Mouse (Mus musculus): ENCODE data around the gene Med31. TPM values are rescaled to one million over a fixed set of nuclear protein-coding genes. Genes with fewer than 3 reads are reported as not detected.

The Med31 gene
- total and polyA plus RNA-seq, 3 experiments: 21.7 to 33.4 (median 25.5) TPM

DNA sequence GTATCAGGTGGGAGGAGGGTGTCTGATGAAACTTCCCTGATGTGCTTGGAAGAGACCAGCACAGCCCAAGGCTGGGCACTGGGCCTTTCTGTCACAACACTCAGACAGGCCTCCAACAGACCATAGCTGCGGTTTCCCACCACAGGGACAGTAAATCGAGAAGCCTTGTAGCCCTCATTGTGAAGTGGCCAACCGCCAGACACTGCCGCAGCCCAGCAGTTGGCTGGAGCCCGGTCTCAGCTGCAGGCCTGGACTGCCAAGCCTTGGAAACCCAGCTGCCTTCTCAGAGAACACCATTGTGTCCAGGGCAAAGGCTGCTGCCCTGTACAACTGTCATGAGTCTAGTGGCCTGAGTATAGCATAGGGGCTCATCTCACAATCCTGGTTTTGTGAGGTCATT, 18.6 kb upstream of the Med31 start:
- Histone ChIP-seq H3K4me2 (ENCODE audit: insufficient read depth, low read depth, poor library complexity, severe bottlenecking) (no peak overlapping the region), H3K4me1 (ENCODE audit: control insufficient read depth in 1 of 2, insufficient read depth in 2 of 2) (no peaks in the 10 kb centered on the region), H3K9me3 (replicated peaks; ENCODE audit: low read length) (no peaks in the 10 kb centered on the region), H3K36me3 (replicated peaks in 1 of 2; ENCODE audit: control insufficient read depth in 1 of 2, insufficient read depth in 1 of 2, low read length in 1 of 2) (no peaks in the 10 kb centered on the region), H3K27me3 (replicated peaks) (peaks cover 53% of the 10 kb centered on the region), H3K27ac (ENCODE audit: insufficient read depth, low read depth) (no peak overlapping the region), H3K4me3 (replicated peaks in 1 of 3; ENCODE audit: low read depth in 2 of 3, low read length in 2 of 3, poor library complexity in 1 of 3) (no peak overlapping the region), H3K79me2 (replicated peaks; ENCODE audit: control insufficient read depth, extremely low read depth, insufficient read depth, poor library complexity, severe bottlenecking) (no peaks in the 10 kb centered on the region), H3K9ac (ENCODE audit: insufficient read depth, low read depth) (no peak overlapping the region)
- in situ Hi-C loops (cut with MboI; ENCODE audit: low pct_ligation_motif_present, low pct_unique_long_range_greater_than_20kb, low sequenced_read_pairs) (no loop called here), dilution Hi-C loops (cut with MboI; ENCODE audit: extremely low pct_ligation_motif_present, extremely low pct_unique_long_range_greater_than_20kb, low sequenced_read_pairs) (no loop called here)
- TF ChIP-seq IRF4 (IDR thresholded peaks at IDR 0.05; ENCODE audit: low read depth, low read length) (no peak), GABPA (IDR thresholded peaks at IDR 0.05; ENCODE audit: insufficient replicate concordance, low read depth, low read length) (no peak), NRF1 (IDR thresholded peaks at IDR 0.05; ENCODE audit: low read depth, low read length) (no peak), ELF1 (IDR thresholded peaks at IDR 0.05; ENCODE audit: low read depth, low read length) (no peak), PAX5 (IDR thresholded peaks at IDR 0.05; ENCODE audit: low read length) (no peak), ZKSCAN1 (IDR thresholded peaks at IDR 0.05; ENCODE audit: borderline replicate concordance, low read depth, low read length) (no peak), SIN3A (IDR thresholded peaks at IDR 0.05; ENCODE audit: low read length) (no peak), SMC3 (IDR thresholded peaks at IDR 0.05; ENCODE audit: low read depth, low read length) (no peak), TBP (conservative IDR thresholded peaks at IDR 0.05; ENCODE audit: low read depth, low read length) (no peak), CHD2 (IDR thresholded peaks at IDR 0.05; ENCODE audit: low read length) (no peak), MEF2A (IDR thresholded peaks at IDR 0.05; ENCODE audit: borderline replicate concordance, low read depth, low read length) (no peak), RAD21 (IDR thresholded peaks at IDR 0.05; ENCODE audit: low read depth, low read length) (no peak), BHLHE40 (IDR thresholded peaks at IDR 0.05; ENCODE audit: low read depth, low read length) (no peak), JUN (IDR thresholded peaks at IDR 0.05; ENCODE audit: insufficient read depth, low read depth, low read length) (no peak), MAZ (IDR thresholded peaks at IDR 0.05; ENCODE audit: low read depth, low read length) (no peak), MAFK (IDR thresholded peaks at IDR 0.05; ENCODE audit: insufficient replicate concordance, low read length) (no peak)
- no peak for DNase-seq (ENCODE audit: extremely low read depth)

DNA sequence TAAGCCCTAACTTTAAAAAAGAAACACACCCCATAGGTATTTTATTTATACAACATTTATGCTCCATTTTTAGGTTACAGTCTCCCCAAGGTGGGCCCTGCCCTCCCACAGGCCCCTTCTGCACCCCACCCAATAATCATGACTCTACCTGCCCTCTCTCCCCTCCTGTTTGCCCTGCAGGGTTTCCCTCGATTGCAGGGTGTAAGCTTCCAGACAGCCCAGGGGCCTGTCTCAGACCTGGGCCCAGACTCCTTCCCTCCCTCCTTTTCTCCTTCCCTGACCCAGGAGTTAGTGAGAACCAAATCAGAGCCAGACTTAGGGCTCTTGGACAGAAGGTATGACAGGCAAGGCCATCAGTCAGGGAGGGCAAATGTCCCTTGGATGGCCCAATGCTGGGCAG, 17.6 kb upstream of the Med31 start:
- Histone ChIP-seq H3K27ac (ENCODE audit: insufficient read depth, low read depth) (no peak overlapping the region), H3K79me2 (replicated peaks; ENCODE audit: control insufficient read depth, extremely low read depth, insufficient read depth, poor library complexity, severe bottlenecking) (no peaks in the 10 kb centered on the region), H3K27me3 (replicated peaks) (peaks cover 60% of the 10 kb centered on the region), H3K4me3 (replicated peaks in 1 of 3; ENCODE audit: low read depth in 2 of 3, low read length in 2 of 3, poor library complexity in 1 of 3) (no peak overlapping the region), H3K36me3 (replicated peaks in 1 of 2; ENCODE audit: control insufficient read depth in 1 of 2, insufficient read depth in 1 of 2, low read length in 1 of 2) (no peaks in the 10 kb centered on the region), H3K4me1 (ENCODE audit: control insufficient read depth in 1 of 2, insufficient read depth in 2 of 2) (no peaks in the 10 kb centered on the region), H3K9me3 (replicated peaks; ENCODE audit: low read length) (no peaks in the 10 kb centered on the region), H3K4me2 (ENCODE audit: insufficient read depth, low read depth, poor library complexity, severe bottlenecking) (no peak overlapping the region), H3K9ac (ENCODE audit: insufficient read depth, low read depth) (no peak overlapping the region)
- no peak for DNase-seq (ENCODE audit: extremely low read depth)
- TF ChIP-seq JUND (conservative IDR thresholded peaks at IDR 0.05; ENCODE audit: low read depth, low read length): no peak
- TF ChIP-seq TBP (conservative IDR thresholded peaks at IDR 0.05; ENCODE audit: low read depth, low read length): no peak
- TF ChIP-seq HCFC1 (IDR thresholded peaks at IDR 0.05; ENCODE audit: low read depth, low read length): no peak
- no peak for TF ChIP-seq TCF12 (IDR thresholded peaks at IDR 0.05; ENCODE audit: low read depth, low read length)
- no peak for TF ChIP-seq MXI1 (IDR thresholded peaks at IDR 0.05; ENCODE audit: low read depth, low read length)
- no peak for TF ChIP-seq MAX (IDR thresholded peaks at IDR 0.05; ENCODE audit: low read length)
- TF ChIP-seq PAX5 (IDR thresholded peaks at IDR 0.05; ENCODE audit: low read length): no peak
- TF ChIP-seq RCOR1 (conservative IDR thresholded peaks at IDR 0.05; ENCODE audit: low read depth, low read length): no peak
- TF ChIP-seq NRF1 (IDR thresholded peaks at IDR 0.05; ENCODE audit: low read depth, low read length): no peak
- TF ChIP-seq MAFK (IDR thresholded peaks at IDR 0.05; ENCODE audit: insufficient replicate concordance, low read length): no peak
- no peak for TF ChIP-seq BHLHE40 (IDR thresholded peaks at IDR 0.05; ENCODE audit: low read depth, low read length)
- in situ Hi-C loops (cut with MboI; ENCODE audit: low pct_ligation_motif_present, low pct_unique_long_range_greater_than_20kb, low sequenced_read_pairs) (no loop called here), dilution Hi-C loops (cut with MboI; ENCODE audit: extremely low pct_ligation_motif_present, extremely low pct_unique_long_range_greater_than_20kb, low sequenced_read_pairs) (no loop called here)
